Mouse (Mus musculus): ENCODE measurements around the gene Itpkb. TPM values are rescaled to one million over a fixed set of nuclear protein-coding genes. Genes with fewer than 3 reads are reported as not detected.

The Itpkb gene
- total RNA-seq (2012; rRNA removed) (3.4 and 3.7 TPM in 2 replicates), polyA plus RNA-seq (2012; ENCODE audit: insufficient read depth in 1 of 2, insufficient read length in 2 of 2, low read depth in 1 of 2, low replicate concordance in 2 of 2, missing spikeins in 1 of 2) (1 to 10 TPM in 1 of 2 experiments, not detected in 1; 9.2 TPM)

DNA sequence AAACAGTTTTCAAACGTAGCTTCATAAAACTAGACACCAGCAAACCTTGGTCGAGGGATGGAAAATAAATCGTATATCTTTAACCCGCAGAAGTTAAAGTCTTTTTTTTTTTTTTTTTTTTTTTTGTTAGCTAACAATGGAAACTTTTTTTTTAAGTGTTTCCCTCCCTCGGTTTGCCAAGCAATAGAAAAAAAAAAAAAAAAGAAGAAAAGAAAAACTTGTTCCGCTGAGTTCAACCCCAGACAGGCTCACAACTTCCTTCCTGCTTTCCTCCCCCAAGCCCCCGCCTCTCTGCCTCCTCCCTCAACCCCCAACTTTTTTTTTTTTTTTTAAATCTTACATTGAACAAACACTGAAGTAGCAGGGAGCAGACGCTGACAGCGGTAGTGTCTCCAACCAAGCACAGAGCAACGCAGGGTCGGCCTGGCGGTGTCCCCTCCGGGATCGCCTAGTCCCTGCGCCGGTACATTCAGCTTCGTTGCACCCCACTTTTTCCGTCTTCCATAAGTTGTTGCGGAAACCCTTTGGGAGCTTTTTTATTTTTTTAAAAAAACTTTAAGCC is at the start of gene Itpkb:
Gene Itpkb (plus strand): TSS at position 341 of the 562 bp plus-strand sequence.
- peaks cover 7% of the 10 kb centered on the region for H3K79me2 ChIP-seq (ENCODE audit: control insufficient read depth, insufficient read depth, low read length, poor library complexity)
- peak within 1 kb of the TSS; percentile 82 to 87 for H3K4me3 ChIP-seq (ENCODE audit: control insufficient read depth in 1 of 2, insufficient read depth in 1 of 2, low read depth in 2 of 2, low read length in 2 of 2)
- peak within 1 kb of the TSS; percentile 83 for H3K27ac ChIP-seq (ENCODE audit: control insufficient read depth, low read depth, low read length)
- no peaks in the 10 kb centered on the region for H3K9me3 ChIP-seq (replicated peaks; ENCODE audit: insufficient read depth, low read length)
- H3K9ac ChIP-seq (ENCODE audit: control insufficient read depth, low read depth, low read length, poor library complexity, severe bottlenecking), result peak within 1 kb of the TSS; percentile 85
- peak; percentile 93 for DNase-seq (ENCODE audit: low read depth, low spot score)
- H3K36me3 ChIP-seq (ENCODE audit: control insufficient read depth in 1 of 2, insufficient read depth in 2 of 2, low read length in 2 of 2), result peaks cover 0 to 13% of the 10 kb centered on the region in 2 experiments; a peak in 2 of 4 replicates
- H3K4me1 ChIP-seq (ENCODE audit: control insufficient read depth in 1 of 2, insufficient read depth in 2 of 2, low read length in 2 of 2), result peaks cover 3 to 14% of the 10 kb centered on the region in 2 experiments; a peak in 3 of 4 replicates
- no peaks in the 10 kb centered on the region for H3K27me3 ChIP-seq (ENCODE audit: control insufficient read depth in 1 of 2, insufficient read depth in 2 of 2, low read length in 2 of 2)
- no peak for TF ChIP-seq BHLHE40 (IDR thresholded peaks at IDR 0.05; ENCODE audit: borderline replicate concordance, low read depth, low read length)
- TF ChIP-seq HCFC1 (IDR thresholded peaks at IDR 0.05; ENCODE audit: low read depth, low read length), result peak; percentile 78
- no peak for TF ChIP-seq MEF2A (IDR thresholded peaks at IDR 0.05; ENCODE audit: extremely low read depth, insufficient replicate concordance, low read depth, low read length, poor library complexity, severe bottlenecking)
- TF ChIP-seq GATA1 (IDR thresholded peaks at IDR 0.05; ENCODE audit: low read depth, low read length), result no peak
- no peak for TF ChIP-seq UBTF (IDR thresholded peaks at IDR 0.05; ENCODE audit: borderline replicate concordance, insufficient read depth, low read depth, low read length)
- peak; percentile 34; the same call in 1 of the 2 replicates for TF ChIP-seq KAT2A (conservative IDR thresholded peaks at IDR 0.05; ENCODE audit: low read depth, low read length)
- TF ChIP-seq ZMIZ1 (IDR thresholded peaks at IDR 0.05; ENCODE audit: low read depth, low read length), result peak; percentile 83
- peak; percentile 56; the same call in 1 of the 2 replicates for TF ChIP-seq CHD1 (IDR thresholded peaks at IDR 0.05; ENCODE audit: low read depth, low read length)
- peak; percentile 61; the same call in 1 of the 2 replicates for TF ChIP-seq TCF12 (IDR thresholded peaks at IDR 0.05; ENCODE audit: low read depth, low read length)
- TF ChIP-seq POLR2AphosphoS5 (IDR thresholded peaks at IDR 0.05; ENCODE audit: borderline replicate concordance, low read depth, low read length), result no peak
- TF ChIP-seq ZKSCAN1 (IDR thresholded peaks at IDR 0.05; ENCODE audit: low read depth, low read length), result peak; percentile 89; the same call in 1 of the 2 replicates
- TF ChIP-seq JUND (IDR thresholded peaks at IDR 0.05; ENCODE audit: low read depth, low read length), result no peak
- TF ChIP-seq USF2 (IDR thresholded peaks at IDR 0.05; ENCODE audit: borderline replicate concordance in 1 of 2, insufficient read depth in 1 of 2, low read depth in 1 of 2, low read length in 2 of 2), result no peak
- peak; percentile 47 to 64; a peak in 3 of 4 replicates for TF ChIP-seq EP300 (IDR thresholded peaks at IDR 0.05; ENCODE audit: low read depth in 1 of 2, low read length in 2 of 2)
- TF ChIP-seq NELFE (IDR thresholded peaks at IDR 0.05; ENCODE audit: low read depth, low read length), result peak; percentile 64
- peak; percentile 73 for TF ChIP-seq ELF1 (IDR thresholded peaks at IDR 0.05; ENCODE audit: low read depth, low read length)
- peak; percentile 85 for TF ChIP-seq TBP (IDR thresholded peaks at IDR 0.05; ENCODE audit: low read depth, low read length)
- peak; percentile 41; the same call in 1 of the 2 replicates for TF ChIP-seq MXI1 (IDR thresholded peaks at IDR 0.05; ENCODE audit: low read depth, low read length)
- no peak for TF ChIP-seq USF1 (IDR thresholded peaks at IDR 0.05; ENCODE audit: low read depth, low read length)
- no peak for TF ChIP-seq MAX (IDR thresholded peaks at IDR 0.05; ENCODE audit: low read length)
- TF ChIP-seq ETS1 (IDR thresholded peaks at IDR 0.05; ENCODE audit: low read depth, low read length), result peak; percentile 69; the same call in 1 of the 2 replicates
- TF ChIP-seq RCOR1 (IDR thresholded peaks at IDR 0.05; ENCODE audit: low read depth, low read length), result peak; percentile 52
- TF ChIP-seq MYB (IDR thresholded peaks at IDR 0.05; ENCODE audit: low read depth, low read length), result no peak
- TF ChIP-seq TAL1 (IDR thresholded peaks at IDR 0.05; ENCODE audit: low read length), result no peak
- TF ChIP-seq ZC3H11A (IDR thresholded peaks at IDR 0.05; ENCODE audit: low read depth, low read length), result no peak
- TF ChIP-seq GABPA (IDR thresholded peaks at IDR 0.05; ENCODE audit: low read depth, low read length), result no peak
- 0 out of 2 replicates have a peak, but pooled peaks have one; percentile 16 for TF ChIP-seq MYC (IDR thresholded peaks at IDR 0.05; ENCODE audit: low read depth, low read length)
- TF ChIP-seq RAD21 (IDR thresholded peaks at IDR 0.05; ENCODE audit: low read depth, low read length), result no peak
- TF ChIP-seq SMC3 (IDR thresholded peaks at IDR 0.05; ENCODE audit: low read depth, low read length), result no peak
- TF ChIP-seq NRF1 (IDR thresholded peaks at IDR 0.05; ENCODE audit: insufficient read depth, low read depth, low read length, poor library complexity, severe bottlenecking), result no peak
- TF ChIP-seq POLR2AphosphoS2 (IDR thresholded peaks at IDR 0.05; ENCODE audit: low read length), result peak; percentile 63; the same call in 1 of the 2 replicates
- TF ChIP-seq CHD2 (IDR thresholded peaks at IDR 0.05; ENCODE audit: low read length), result no peak
- TF ChIP-seq CTCF (IDR thresholded peaks at IDR 0.05 in 2 of 3, conservative IDR thresholded peaks at IDR 0.05 in 1 of 3; ENCODE audit: control insufficient read depth in 1 of 3, insufficient read depth in 1 of 3, low read depth in 2 of 3, low read length in 3 of 3, poor library complexity in 1 of 3, severe bottlenecking in 1 of 3), result no peak
- no peak for TF ChIP-seq MAFK (IDR thresholded peaks at IDR 0.05; ENCODE audit: borderline replicate concordance, low read depth, low read length)
- TF ChIP-seq POLR2A (IDR thresholded peaks at IDR 0.05; ENCODE audit: control insufficient read depth in 1 of 2, insufficient read depth in 1 of 2, low read depth in 1 of 2, low read length in 2 of 2, poor library complexity in 1 of 2), result peak; percentile 49 to 83; a peak in 3 of 4 replicates

All from MEL (cell line).